Mouse (Mus musculus): Measurements from ENCODE around the gene Ppp1r1b.

Gene Ppp1r1b

DNA sequence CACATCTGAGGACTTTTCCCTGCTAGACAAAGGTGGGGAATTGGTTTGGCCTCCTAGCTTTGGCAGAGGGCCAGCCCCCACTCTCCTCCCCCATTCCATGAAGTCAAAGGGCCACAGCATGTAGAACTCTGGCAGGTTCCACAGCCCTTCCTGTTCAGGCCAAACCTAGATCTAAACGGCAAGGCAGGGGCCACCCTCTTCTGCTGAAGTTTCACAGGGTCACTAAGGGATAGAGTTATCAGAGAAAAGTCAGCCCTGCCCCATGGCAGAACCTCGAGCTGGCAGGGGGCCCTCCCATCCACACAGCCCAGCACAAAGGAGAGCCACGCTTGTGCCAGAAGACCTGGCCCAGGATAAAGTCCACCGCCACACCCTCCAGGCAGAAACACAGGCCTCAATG is 46.8 kb downstream of the Ppp1r1b start:
- DNase-seq (ENCODE audit: low spot score in 2 of 2): peak; percentile 74 to 77

DNA sequence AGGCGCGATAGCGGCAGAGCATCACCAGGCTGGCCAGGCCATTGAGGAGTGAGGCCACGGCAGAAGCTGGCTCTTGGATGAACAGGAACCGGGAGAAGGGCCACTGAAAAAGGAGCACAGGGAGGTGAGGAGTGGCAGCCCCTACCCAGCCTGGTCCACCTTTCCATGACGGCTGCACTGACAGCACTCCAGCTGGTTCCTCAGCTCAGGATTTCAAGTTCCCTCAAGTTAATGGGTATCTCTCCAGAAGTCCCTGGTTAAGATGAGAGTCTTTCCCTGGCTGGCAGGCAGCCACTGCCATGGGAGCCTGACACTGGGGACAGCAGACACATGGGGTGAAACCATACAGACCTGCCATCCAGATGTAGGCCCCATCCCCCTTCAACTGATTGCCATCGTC is 49.7 kb downstream of the Ppp1r1b start:
- DNase-seq (ENCODE audit: low spot score in 2 of 2): no peak

DNA sequence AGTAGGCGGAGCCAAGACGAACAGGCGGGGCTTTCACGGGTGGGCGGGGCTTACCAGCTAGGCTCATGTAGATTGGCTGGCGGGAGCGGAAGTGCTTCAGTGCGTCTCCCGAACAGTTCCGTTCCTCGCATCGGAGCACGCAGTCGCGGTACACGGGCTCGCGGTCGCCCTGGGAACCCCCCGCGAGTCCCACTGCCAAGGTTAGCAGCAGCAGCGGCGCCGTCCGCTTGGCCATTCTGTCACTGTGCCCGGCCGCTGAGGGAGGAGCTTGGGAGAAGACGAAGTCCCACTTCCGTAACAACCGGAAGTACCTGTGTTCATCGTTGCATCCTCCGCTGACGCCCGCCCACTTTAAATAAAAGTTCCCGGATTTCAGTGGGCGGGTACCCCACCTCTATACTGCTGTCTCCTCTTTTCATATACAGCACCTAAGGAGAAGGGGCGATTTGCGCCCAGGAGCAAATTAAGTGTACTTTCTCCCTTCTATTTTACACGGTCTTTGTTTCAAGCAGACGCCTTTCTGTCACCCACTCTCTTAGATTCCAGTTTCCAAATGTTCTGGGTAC is 52.0 kb downstream of the Ppp1r1b start, which contains the start of gene Pgap3:
Gene Pgap3 (minus strand): TSS at position 330 of the 566 bp plus-strand sequence.
- peak; percentile 88 for DNase-seq (ENCODE audit: low spot score in 2 of 2)

DNA sequence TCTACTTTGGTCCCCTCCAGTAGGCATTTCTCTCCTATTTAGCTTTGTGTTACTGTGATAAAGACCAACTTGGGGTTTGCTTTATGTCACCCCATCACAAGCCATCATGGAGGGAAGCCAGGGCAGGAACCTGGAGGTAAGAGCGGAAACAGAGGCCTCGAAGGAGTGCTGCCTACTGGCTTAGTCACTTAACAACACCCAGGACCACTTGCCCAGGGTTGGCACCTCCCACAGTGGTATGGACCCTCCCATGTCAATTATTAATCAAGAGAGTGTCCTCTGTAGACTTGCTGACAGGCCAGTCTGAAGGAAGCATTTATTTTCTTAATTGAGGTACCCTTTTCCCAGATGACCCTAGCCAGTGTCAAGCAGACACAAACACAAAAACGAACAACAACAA is 52.6 kb downstream of the Ppp1r1b start:
- no peak for DNase-seq (ENCODE audit: low spot score in 2 of 2)

DNA sequence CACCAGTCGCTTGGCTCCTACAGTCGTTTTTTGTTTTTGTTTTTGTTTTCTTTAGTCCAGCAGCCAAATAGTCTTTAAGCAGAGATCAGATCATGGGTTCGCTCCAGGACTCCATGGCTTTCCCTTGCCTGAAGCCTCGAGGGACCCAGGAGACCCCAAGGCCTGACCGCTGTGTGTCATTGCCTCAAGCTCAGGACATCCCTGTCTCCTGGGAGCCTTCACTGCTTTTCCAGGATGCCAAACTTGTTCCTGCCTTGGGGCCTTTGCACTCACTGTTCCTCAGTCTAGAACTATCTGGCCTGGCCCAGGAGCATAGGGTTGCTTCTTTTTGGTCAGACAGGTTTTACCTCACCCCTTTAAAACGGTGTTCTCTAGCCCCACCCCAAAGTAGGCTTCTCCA is 58.4 kb downstream of the Ppp1r1b start:
- DNase-seq (ENCODE audit: low spot score in 2 of 2): no peak

Measured in heart, adult 9 months (tissue).